Mouse (Mus musculus): ENCODE data around the gene Gm10696. TPM values are rescaled to one million over a fixed set of nuclear protein-coding genes. Genes with fewer than 3 reads are reported as not detected.
"Not testable (repeated sequence)": the region's sequence is repeated elsewhere in the genome, so short reads cannot be mapped to it uniquely, and the experiment has no call there.

Gm10696 gene
- polyA plus RNA-seq (2015; fragmentation: Nextera tagmentation; extraction: Ambion mirVana): not detected in 2 replicates

DNA sequence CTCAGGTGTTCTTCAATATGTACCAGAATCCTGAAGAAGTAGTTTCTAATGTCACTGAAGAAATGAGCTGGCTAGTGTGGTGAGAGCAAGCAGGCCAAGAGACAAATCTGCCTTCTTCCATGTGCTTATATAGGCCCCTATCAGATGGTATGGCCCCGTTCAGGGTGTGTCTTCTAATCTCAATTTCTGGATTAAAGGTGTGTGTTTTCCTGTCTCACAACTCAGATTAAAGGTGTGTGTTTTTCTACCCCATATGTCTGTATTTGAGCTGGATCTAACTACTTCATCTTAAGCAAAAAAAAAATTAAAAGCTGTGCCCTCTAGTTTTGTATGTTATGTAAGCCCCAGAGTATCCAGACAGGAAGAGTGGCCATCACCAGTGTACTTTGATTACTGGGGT, at the start of gene Gm10696:
Gene Gm10696 (minus strand): TSS at position 101 of the 400 bp plus-strand sequence.
- H3K9ac ChIP-seq (ENCODE audit: low read length); H3K36me3 ChIP-seq (ENCODE audit: control insufficient read depth, insufficient read depth); H3K27ac ChIP-seq (ENCODE audit: low read length); H3K27me3 ChIP-seq (ENCODE audit: control insufficient read depth, insufficient read depth, low read length); H3K9me3 ChIP-seq (replicated peaks; ENCODE audit: control insufficient read depth, low read length); H3K4me1 ChIP-seq (ENCODE audit: control insufficient read depth, insufficient read depth, low read length); ATAC-seq (replicated peaks; ENCODE audit: extremely low read depth, insufficient read depth, low FRiP score); H3K4me3 ChIP-seq (ENCODE audit: low read length); H3K4me2 ChIP-seq (ENCODE audit: low read depth, low read length): not testable (repeated sequence)
- WGBS: 74% methylated on average over 1 of the region's 1 CpGs

DNA sequence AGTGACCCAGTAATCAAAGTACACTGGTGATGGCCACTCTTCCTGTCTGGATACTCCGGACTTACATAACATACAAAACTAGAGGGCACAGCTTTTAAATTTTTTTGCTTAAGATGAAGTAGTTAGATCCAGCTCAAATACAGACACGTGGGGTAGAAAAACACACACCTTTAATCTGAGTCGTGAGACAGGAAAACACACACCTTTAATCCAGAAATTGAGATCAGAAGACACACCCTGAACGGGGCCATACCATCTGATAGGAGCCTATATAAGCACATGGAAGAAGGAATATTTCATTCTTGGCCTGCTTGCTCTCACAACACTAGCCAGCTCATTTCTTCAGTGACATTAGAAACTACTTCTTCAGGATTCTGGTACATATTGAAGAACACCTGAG, 18.4 kb upstream of the Gm10696 start, which contains the start of gene Gm5286:
Gene Gm5286 (plus strand): TSS at position 301 of the 400 bp plus-strand sequence.
- H3K4me2 ChIP-seq (ENCODE audit: low read depth, low read length); H3K36me3 ChIP-seq (ENCODE audit: control insufficient read depth, insufficient read depth); H3K27me3 ChIP-seq (ENCODE audit: control insufficient read depth, insufficient read depth, low read length); H3K9me3 ChIP-seq (replicated peaks; ENCODE audit: control insufficient read depth, low read length); H3K9ac ChIP-seq (ENCODE audit: low read length); H3K4me1 ChIP-seq (ENCODE audit: control insufficient read depth, insufficient read depth, low read length); H3K27ac ChIP-seq (ENCODE audit: low read length); ATAC-seq (replicated peaks; ENCODE audit: extremely low read depth, insufficient read depth, low FRiP score); H3K4me3 ChIP-seq (ENCODE audit: low read length): not testable (repeated sequence)
- 84% methylated on average over 2 of the region's 4 CpGs for WGBS

DNA sequence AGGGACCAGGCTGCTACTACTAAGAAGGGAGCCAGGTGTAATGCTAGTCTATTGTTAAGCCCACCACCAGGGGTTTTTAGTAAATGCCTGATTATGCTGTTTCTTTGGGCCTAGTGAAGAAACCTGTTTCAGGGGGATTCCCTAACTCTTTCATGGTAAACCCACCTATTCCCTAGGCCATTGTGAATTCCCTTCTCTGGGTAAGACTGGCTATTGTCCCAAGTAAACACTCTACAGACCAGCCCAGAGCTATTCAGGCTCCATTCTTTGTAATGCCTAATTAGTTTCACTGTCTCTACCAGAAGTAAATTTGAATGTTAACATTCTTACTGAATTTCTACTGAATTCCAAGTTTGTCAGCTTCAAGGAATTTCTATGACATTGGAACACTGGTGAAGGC, 10.6 kb downstream of the Gm10696 start:
- not testable (repeated sequence) for H3K9me3 ChIP-seq (replicated peaks; ENCODE audit: control insufficient read depth, low read length); H3K27ac ChIP-seq (ENCODE audit: low read length); H3K4me3 ChIP-seq (ENCODE audit: low read length); H3K36me3 ChIP-seq (ENCODE audit: control insufficient read depth, insufficient read depth); H3K4me2 ChIP-seq (ENCODE audit: low read depth, low read length); ATAC-seq (replicated peaks; ENCODE audit: extremely low read depth, insufficient read depth, low FRiP score); H3K27me3 ChIP-seq (ENCODE audit: control insufficient read depth, insufficient read depth, low read length); H3K9ac ChIP-seq (ENCODE audit: low read length); H3K4me1 ChIP-seq (ENCODE audit: control insufficient read depth, insufficient read depth, low read length)

Other genes starting within 250 kb of the Gm10696 start
- gene Gm9117, start 234.7 kb downstream of the Gm10696 start, polyA plus RNA-seq (2015; fragmentation: Nextera tagmentation; extraction: Ambion mirVana): not detected in 2 replicates
- not detected in 2 replicates for gene Tdpoz5, start 216.9 kb downstream of the Gm10696 start, polyA plus RNA-seq (2015; fragmentation: Nextera tagmentation; extraction: Ambion mirVana)
- not detected in 2 replicates for gene Gm9125, start 123.3 kb downstream of the Gm10696 start, polyA plus RNA-seq (2015; fragmentation: Nextera tagmentation; extraction: Ambion mirVana)
- gene Gm10697, start 105.5 kb downstream of the Gm10696 start, polyA plus RNA-seq (2015; fragmentation: Nextera tagmentation; extraction: Ambion mirVana): not detected in 2 replicates
- gene Gm5286, start 18.5 kb upstream of the Gm10696 start, polyA plus RNA-seq (2015; fragmentation: Nextera tagmentation; extraction: Ambion mirVana): not detected in 2 replicates
- not detected in 2 replicates for gene Gm4778, start 85.8 kb upstream of the Gm10696 start, polyA plus RNA-seq (2015; fragmentation: Nextera tagmentation; extraction: Ambion mirVana)
- gene Them4, start 131.9 kb upstream of the Gm10696 start, polyA plus RNA-seq (2015; fragmentation: Nextera tagmentation; extraction: Ambion mirVana): 12.4 and 13.0 TPM in 2 replicates
- gene Them5, start 163.9 kb upstream of the Gm10696 start, polyA plus RNA-seq (2015; fragmentation: Nextera tagmentation; extraction: Ambion mirVana): 0.14 TPM in 1 of 2 replicates, not detected in the other
- 0.22 and 0.54 TPM in 2 replicates for gene C2cd4d, start 184.2 kb upstream of the Gm10696 start, polyA plus RNA-seq (2015; fragmentation: Nextera tagmentation; extraction: Ambion mirVana)
- gene Rorc, start 194.6 kb upstream of the Gm10696 start, polyA plus RNA-seq (2015; fragmentation: Nextera tagmentation; extraction: Ambion mirVana): 10.1 and 15.1 TPM in 2 replicates
- gene Lingo4, start 220.3 kb upstream of the Gm10696 start, polyA plus RNA-seq (2015; fragmentation: Nextera tagmentation; extraction: Ambion mirVana): 0.27 and 0.46 TPM in 2 replicates
- 10.1 and 12.2 TPM in 2 replicates for gene Tdrkh, start 235.1 kb upstream of the Gm10696 start, polyA plus RNA-seq (2015; fragmentation: Nextera tagmentation; extraction: Ambion mirVana)

Measured in heart, embryonic 16.5 days (tissue).